Mouse (Mus musculus): ENCODE data around the gene Wasf2.
"Not testable (repeated sequence)": the region's sequence is repeated elsewhere in the genome, so short reads cannot be mapped to it uniquely, and the experiment has no call there.

Wasf2 gene

GRCm38 (mm10) chr4:133129931-133130889 lies at the start of gene Wasf2:
Gene Wasf2 (plus strand): TSS chr4:133130505.
- peak; percentile 94 for DNase-seq

GRCm38 (mm10) chr4:133080862-133081261 lies 49.4 kb upstream of the Wasf2 start:
- DNase-seq, result no peak

DNA sequence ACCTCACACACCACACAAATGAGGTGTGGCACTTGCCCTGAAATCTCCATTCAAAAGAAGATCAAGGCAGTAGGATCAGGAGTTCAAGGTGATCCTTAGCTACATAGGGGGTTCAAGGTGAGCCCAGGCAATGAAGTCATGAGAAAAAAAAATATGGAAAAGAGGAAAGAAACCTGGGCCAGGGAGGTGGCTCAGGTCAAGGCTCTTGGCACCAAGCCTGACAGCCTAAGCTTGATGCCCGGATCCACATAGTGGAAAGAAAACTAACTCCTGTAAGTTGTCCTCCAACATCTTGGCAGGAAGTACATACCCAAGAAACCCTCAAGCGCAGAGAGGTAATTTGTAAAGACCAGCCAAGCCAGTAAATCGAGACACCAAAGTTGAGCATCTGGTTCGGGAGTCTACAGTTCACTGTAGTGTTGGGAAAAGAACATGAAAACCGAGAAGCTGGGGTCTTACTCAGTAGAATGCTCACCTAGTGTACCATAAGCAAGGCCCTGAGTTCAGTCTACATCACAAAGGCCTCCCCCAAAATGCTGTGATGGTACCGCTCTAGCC lies 48.0 kb upstream of the Wasf2 start:
- no peak for DNase-seq

DNA sequence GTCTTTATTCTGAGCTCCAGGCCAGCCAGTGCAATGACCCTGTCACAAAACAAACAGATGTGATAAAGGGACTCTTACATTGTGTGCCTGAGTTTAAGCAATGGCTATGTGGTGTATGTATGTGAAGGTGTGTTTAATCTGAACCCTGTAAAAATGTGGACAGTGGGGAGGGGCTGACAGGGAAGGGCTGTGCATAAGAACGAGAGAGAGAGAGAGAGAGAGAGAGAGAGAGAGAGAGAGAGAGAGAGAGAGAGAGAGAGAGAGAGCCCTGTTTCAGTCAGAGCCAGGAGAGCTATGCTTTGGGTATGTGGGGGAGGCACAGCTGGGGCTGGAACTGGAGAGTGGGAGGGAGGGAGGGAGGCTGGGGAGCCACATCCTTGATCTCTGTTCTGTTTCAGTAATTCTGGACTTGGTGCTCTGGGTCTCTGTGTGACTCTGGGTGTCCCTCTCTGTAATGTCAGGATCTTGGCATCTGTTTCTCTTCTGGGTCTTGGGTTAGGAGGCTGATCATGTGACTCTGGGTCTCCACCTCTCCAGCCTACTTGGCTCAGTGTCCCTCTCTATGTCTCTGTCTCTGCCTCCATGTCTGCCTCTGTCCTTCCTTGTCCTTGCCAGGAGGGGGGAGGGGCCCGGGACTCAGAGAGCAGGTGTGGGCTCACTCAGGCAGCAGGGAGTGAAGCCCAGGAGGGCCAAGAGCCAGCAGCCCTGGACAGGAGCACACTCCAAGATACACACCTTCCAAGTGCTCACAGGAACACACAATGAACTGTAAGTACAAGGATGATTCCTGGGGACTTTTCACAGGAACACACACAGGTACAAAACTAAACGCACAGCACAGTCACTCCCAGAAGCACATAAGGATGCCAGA lies 46.1 kb upstream of the Wasf2 start:
- DNase-seq, result peak; percentile 51 to 74

GRCm38 (mm10) chr4:133085011-133085782 lies 45.1 kb upstream of the Wasf2 start:
- DNase-seq, result peak; percentile 65 to 77

DNA sequence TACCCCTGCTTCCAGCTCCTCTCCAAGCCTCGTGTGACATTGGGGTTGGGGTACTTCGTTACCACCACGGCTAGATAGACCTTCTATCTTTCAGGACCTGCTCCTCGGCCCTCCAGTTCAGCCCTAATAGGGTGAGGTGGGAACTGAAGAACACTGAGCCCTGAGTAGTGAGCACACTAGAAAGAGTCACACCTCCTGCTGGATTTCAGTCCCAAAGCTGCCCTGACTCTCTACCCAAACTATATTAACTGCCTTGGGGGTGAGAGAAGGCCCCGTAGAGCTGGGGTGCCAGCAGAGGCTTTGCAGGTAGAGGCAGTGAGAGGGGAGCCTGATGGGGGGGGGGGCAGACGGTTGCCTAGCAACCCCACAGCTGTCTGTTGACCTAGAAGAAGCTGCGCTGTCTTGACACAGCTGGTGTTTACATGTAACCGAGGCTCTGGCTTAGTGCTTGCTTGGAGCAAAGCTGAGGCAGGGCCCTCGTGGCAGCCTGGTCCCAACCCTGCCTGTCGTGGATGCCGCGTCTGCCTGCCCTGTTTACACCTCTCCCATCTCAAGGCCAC lies 44.4 kb upstream of the Wasf2 start:
- peak; percentile 46 to 74 for DNase-seq

- no peak for DNase-seq
These were observed 43.1 kb upstream of the Wasf2 start for GRCm38 (mm10) chr4:133087177-133087714.

DNA sequence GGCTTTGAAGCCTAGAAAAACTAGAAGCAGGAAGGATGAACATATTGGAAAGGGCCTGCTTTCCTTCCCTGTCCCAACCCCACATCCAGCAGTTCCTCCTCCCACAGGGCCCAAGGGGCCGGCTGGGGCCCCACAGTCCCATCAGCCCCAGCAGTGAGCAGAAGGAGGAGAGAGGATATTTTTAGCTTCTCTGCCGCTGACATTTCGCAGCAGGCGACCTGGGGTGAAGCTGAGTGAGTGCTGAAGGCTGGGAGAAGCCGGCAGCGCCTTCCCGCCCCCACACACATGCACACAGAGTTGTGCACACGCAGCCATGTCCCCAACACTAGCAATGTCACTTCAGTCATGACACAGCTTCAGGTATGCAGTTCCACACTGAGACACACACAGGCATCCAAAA lies 42.5 kb upstream of the Wasf2 start:
- DNase-seq, result peak; percentile 67 to 89

DNA sequence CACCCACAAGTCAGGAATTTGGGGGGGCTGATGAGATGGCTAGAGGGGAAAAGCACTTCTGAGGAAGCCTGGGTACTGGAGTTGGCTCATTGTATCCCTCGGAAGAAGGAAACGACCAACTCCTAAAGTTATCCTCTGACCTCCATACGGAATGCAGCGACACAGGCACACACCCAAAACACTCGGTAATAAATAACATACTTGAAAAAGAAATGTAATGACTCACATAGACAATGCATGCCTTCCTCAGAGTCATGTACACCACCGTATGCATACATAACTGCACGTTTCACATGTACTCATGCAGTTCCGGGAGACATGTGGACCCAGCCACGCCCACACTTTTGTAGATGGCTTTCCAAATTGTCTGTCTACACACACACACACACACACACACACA lies 41.0 kb upstream of the Wasf2 start:
- DNase-seq, result no peak

DNA sequence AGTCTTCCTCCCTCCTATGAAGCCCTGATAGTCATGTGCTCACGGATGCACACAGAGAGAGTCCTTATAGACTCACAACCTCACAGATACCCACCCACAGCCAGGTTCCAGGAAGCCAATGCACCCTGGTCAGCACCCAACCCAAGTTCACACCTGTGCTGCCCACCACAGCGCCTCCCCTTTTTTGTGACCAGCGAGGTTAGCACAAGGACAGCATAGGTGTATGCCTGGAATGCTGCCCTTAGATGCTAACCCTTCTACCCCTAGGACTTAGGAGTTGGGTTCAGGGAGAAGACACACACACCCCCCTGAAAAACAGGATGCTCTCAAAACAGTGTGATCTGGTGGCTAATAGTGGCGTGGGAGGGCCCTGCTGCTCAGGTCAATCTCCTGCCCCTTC lies 40.5 kb upstream of the Wasf2 start:
- no peak for DNase-seq

DNA sequence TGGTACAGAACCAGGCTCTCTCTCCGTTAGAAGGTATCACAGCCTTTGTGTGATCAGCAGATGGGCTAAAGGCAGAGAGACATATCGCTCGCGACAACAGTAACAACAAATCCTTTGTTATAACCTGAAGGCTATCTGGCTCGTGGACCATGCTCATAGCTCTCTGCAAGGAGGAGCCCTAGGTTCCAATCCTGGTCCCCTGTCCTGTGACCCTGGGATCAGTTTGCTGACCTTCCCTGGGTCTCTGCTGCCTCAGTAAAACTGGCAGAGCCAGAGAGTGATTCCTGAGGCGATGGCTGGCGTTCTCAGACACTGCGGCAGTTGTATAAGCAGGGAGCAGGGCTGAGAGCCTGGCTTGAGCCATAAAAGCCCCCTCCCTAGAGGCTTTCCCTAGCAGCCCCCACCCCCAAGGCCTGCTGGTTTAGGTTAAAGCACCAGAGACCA lies 40.0 kb upstream of the Wasf2 start:
- DNase-seq, result no peak

- DNase-seq, result peak; percentile 81 to 91
These were observed 39.4 kb upstream of the Wasf2 start for GRCm38 (mm10) chr4:133090720-133091458.

DNA sequence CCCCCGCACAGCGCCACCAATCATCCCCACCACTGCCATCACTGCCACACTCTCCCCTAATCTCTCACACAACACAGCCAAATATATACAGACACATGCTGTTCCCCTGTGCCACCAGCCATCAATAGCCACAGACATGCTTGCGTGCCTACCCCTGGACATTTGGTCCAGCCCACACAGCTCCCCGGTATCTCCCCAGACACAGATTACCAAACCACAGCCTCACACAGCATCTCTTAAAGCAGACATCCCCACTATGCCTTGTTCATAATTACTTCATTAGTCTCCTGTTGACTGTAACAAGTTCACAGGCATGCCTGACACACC lies 38.9 kb upstream of the Wasf2 start:
- DNase-seq, result peak in 1 of 2 experiments; percentile 50

DNA sequence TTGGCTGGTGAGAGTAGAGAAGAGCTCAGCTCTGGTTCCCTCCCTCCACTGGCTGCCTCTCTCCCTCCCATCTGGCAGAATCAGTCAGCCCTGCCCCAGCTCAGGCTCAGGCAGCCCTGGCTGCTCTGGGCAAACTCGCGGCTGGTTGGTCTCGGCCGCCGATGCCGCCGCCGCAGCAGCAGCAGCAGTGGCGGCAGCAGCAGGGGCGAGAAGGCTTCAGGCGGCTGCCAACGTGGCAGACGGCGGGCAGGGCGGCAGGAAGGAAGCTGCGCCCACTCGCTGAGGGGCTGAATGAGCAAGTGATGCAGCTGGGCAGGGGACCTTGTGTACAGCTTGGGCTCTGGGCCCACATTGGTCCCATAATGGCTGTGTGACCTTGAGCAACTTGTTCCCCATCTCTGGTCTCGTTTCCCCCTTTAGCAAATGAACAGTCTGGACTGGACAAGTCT lies 37.8 kb upstream of the Wasf2 start:
- peak; percentile 71 to 84 for DNase-seq

DNA sequence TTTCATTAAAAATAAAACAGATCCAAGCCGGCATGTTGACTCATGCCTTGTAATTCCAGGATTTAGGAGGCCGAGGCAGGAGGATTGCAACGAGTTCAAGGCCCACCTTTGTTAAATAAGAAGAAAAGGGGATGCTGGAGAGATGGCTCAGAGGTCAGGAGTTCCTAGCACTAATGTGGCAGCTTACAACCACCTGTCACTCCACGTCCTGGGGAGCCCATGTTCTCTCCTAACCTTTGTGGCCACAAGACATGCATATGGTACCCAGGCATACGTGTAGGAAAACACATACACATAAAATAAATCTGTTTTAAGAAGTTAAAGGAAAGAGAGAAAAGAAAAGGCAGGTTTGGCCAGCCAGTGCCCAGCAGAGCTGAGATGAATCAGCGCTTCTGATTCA lies 37.2 kb upstream of the Wasf2 start:
- no peak for DNase-seq

- peak in 1 of 2 experiments; percentile 49 for DNase-seq
These were observed 36.7 kb upstream of the Wasf2 start for GRCm38 (mm10) chr4:133093481-133094033.

- no peak for DNase-seq
These were observed 36.0 kb upstream of the Wasf2 start for GRCm38 (mm10) chr4:133094255-133094654.

GRCm38 (mm10) chr4:133094936-133095733 lies 35.2 kb upstream of the Wasf2 start:
- DNase-seq, result peak; percentile 71 to 83

DNA sequence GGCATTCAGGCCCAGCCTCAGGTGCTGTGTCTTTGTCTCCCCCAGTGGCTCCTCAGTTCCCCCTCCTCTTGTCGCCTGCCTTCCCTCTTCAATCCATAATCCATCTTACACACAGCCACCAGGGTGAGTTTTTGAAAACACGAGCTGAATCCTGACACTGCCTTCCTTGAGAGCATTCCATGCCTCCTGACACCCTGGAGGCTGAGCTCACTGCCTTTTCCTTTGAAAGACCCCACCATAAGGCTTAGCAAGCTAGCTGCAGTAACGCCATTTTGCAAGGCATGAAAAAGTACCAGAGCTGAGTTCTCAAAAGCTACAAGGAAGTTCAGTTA lies 34.6 kb upstream of the Wasf2 start:
- not testable (repeated sequence) for DNase-seq

GRCm38 (mm10) chr4:133096671-133097070 lies 33.6 kb upstream of the Wasf2 start:
- DNase-seq, result not testable (repeated sequence)
